Mouse (Mus musculus) erythroblast, embryonic 14.5 days (primary cell): ENCODE measurements around the gene Asb16.

Experiments
- GATA1 ChIP-seq: IDR thresholded peaks from 2 replicates; pipeline ENCODE4 v1.6.1; 2012; ENCODE audit warnings: low read length, inconsistent platforms, mixed read lengths
- TAL1 ChIP-seq: IDR thresholded peaks from 3 replicates; pipeline ENCODE4 v1.6.1; 2012; ENCODE audit warnings: low read length, inconsistent platforms, mixed read lengths

GRCm38 (mm10) chr11:102294887-102295597 is 26.5 kb downstream of the Asb16 start:
- TF ChIP-seq GATA1 (no peak), TAL1 (no peak)
